Mouse (Mus musculus) left cerebral cortex, postnatal 36 days (tissue): ENCODE results near the gene Nbea. TPM values are rescaled to one million over a fixed set of nuclear protein-coding genes. Genes with fewer than 3 reads are reported as not detected.
"Not testable (repeated sequence)": the region's sequence is repeated elsewhere in the genome, so short reads cannot be mapped to it uniquely, and the experiment has no call there.

Experiments
- DNase-seq, 2 experiments: peaks; one replicate each; pipeline ENCODE4 v3.0.0; 2021 to 2022; ENCODE audit warnings: low spot score in 2 of 2, mixed read lengths in 1 of 2
- intact Hi-C: fragments of 180-260 bp; cut with DNase I; formaldehyde crosslinking; loops from one replicate; pipeline ENCODE4 v1.15.1; 2025
- total RNA-seq, 2 experiments: library from RNA; stranded (reverse); gene quantifications; 2 replicates each; pipeline ENCODE4 v1.2.3; 2021

The Nbea gene
- total RNA-seq, 2 experiments from 2014 or later, result 175 to 187 TPM

DNA sequence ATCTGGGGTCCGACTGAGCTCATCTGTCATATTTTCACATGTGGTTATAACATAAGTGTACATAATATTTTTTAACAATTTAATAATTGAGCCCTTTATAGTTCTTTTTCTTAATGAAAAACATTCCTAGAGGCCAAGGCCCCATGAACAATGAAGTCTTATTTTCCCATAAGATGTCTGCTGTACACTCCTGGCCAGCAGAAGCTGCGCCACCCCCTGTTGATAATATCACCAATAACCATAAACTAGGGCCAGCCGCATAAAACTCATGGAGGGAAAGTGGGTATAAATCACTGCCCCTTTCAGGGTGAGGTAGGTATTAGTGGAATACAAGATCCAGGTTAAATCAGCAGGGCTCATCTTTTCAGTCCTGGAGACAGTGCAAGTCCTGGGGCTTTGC is 537.1 kb downstream of the Nbea start:
- intact Hi-C loops, result no loop called here
- no peak for DNase-seq

- no peak for DNase-seq
- intact Hi-C loops, result no loop called here
These were observed 539.4 kb downstream of the Nbea start for GRCm38 (mm10) chr3:55644035-55644618.

GRCm38 (mm10) chr3:55637660-55638059 is 545.8 kb downstream of the Nbea start:
- intact Hi-C loops, result no loop called here
- DNase-seq, result no peak

- intact Hi-C loops, result no loop called here
- no peak for DNase-seq
These were observed 547.8 kb downstream of the Nbea start for GRCm38 (mm10) chr3:55635542-55636172.

GRCm38 (mm10) chr3:55627054-55627453 is 556.4 kb downstream of the Nbea start:
- DNase-seq, result no peak

GRCm38 (mm10) chr3:55621958-55622357 is 561.5 kb downstream of the Nbea start:
- intact Hi-C loops, DNase-seq: not testable (repeated sequence)

More at GRCm38 (mm10) chr3:55627054-55627453, 556.4 kb downstream of the Nbea start:
- intact Hi-C loops, result no loop called here

DNA sequence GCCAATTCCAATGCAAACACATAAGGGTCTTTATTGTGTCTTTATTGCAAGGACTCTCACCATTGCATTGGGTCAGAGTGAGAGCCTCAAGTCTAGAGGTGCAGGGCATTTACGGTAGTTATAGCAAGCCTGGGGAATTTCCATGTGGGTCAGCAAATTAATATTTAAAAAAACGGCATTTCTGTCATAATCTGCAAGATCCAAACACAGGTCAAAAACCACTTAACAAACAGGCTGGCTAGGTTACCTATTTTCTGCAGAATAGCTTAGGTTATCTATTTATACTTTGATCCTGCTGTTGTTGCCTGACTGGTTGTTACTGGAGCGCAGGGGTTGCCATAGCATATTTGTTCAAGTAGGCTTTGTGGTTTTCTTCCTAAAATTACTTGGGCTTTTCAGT is 565.1 kb downstream of the Nbea start:
- no peak for DNase-seq
- intact Hi-C loops, result no loop called here

DNA sequence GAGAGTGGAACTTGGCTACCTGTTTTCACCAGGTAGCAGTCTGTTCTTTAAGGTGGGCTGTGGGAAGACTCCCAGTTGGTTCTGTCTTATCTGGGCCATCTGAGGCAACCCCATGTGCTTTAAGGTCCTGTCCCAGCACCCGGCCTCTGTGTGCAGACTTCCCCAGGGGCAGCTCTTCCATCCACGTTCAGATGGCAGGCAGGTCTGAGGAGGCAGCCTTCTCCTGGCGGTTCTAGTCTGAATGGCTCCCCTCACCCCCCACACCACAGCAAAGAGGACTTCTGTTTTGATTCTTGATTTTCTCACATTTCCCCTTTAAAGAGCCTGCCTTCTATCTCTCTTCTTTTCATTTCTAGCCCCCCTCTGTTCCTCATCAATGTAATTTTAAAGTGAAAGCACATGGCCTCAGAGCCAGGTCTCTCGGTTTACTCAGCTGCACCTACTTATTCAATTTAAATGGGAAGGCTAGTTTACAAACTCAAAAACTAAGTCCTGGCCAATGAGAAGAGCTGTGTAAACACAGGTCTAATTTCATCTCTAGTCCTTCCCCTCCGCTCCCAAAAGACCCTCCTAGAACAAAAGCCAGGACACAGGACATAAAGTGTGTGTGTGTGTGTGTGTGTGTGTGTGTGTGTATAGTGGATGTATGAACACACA is 570.9 kb downstream of the Nbea start:
- no peak for DNase-seq
- intact Hi-C loops, result no loop called here

DNA sequence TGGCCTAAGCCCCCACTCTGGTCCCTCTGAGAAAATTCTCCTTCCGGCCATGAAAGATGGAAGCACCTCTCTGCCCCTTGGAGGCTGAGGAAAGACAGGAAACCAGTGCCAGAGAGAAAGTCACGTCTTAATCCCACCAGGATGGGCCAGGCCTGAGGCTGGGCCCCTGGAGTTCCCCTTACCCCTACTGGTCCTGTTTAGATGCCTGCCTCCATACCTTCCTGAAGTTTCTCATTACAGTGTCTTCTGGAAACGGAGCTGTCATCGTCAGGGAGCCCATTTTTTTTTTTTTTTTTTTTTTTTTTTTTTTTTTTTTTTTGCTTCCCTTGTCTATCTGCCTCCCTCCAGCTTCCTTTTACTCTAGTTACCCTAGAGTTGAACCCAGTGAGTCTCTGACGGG is 571.5 kb downstream of the Nbea start:
- intact Hi-C loops, result no loop called here
- no peak for DNase-seq

- intact Hi-C loops, result no loop called here
- DNase-seq, result no peak
These were observed 573.3 kb downstream of the Nbea start for GRCm38 (mm10) chr3:55610191-55610590.

- no peak for DNase-seq
- intact Hi-C loops, result no loop called here
These were observed 583.2 kb downstream of the Nbea start for GRCm38 (mm10) chr3:55600286-55600685.

DNA sequence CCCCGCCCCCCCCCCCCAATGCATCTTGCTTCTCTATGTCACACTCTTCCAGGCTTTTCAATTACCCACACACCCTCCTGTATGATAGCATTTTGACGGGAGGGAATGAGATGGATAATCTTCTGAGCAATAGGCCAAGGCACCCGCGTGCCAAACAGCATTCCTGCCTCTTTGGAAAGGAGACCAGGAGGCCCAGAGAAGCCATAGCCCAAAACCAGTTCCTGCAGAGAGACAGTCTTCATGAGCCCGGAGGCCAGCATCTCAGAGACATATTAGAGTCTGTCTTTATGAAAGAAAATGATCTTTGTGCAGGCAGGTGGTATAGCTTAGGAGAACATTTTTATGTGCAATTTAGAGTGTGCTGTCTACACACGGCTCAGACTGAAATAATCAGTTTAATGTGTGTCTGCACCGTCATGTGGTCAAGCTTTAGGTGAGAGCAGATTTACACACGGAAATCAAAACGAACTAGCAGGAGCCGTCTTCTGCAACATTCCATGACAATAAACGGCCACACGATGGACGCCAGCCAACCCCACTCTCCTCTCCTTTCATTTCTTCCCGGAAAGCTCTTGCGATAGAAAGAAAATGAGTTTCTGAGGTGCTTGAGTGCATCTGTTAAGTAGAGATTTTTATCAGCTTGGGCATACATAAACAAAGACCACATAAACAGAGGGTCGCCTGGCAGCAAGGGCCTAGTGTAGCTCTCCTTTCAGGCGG is 584.0 kb downstream of the Nbea start:
- intact Hi-C loops, result no loop called here

GRCm38 (mm10) chr3:55598681-55599080 is 584.8 kb downstream of the Nbea start:
- no peak for DNase-seq
- intact Hi-C loops, result no loop called here

More for the DNA sequence above, 584.0 kb downstream of the Nbea start:
- DNase-seq, result no peak

DNA sequence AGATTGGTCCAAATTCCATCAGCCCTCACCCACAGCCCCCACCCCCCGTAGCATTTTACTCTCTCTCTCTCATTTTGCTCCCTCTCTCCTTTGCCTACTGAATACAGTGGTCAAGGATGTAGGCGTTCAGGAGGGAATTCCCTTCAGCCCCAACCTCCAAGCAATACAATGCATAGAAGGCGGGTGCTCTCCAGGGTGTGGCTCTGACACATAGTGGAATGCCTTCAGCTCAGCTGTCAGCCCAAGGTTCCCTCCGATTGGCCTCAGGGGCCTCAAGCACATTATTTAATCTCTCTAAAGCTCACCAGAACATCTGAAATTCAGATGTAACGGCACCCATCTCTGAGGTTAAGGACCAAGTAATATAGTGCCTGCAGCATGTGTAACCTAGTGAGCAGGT is 590.2 kb downstream of the Nbea start:
- no peak for DNase-seq
- intact Hi-C loops, result no loop called here

- intact Hi-C loops, result no loop called here
- DNase-seq, result no peak
These were observed 592.8 kb downstream of the Nbea start for GRCm38 (mm10) chr3:55590727-55591126.

GRCm38 (mm10) chr3:55590291-55590690 is 593.2 kb downstream of the Nbea start:
- no peak for DNase-seq
- intact Hi-C loops, result no loop called here

GRCm38 (mm10) chr3:55589402-55589944 is 594.0 kb downstream of the Nbea start:
- intact Hi-C loops, result no loop called here
- DNase-seq, result no peak

DNA sequence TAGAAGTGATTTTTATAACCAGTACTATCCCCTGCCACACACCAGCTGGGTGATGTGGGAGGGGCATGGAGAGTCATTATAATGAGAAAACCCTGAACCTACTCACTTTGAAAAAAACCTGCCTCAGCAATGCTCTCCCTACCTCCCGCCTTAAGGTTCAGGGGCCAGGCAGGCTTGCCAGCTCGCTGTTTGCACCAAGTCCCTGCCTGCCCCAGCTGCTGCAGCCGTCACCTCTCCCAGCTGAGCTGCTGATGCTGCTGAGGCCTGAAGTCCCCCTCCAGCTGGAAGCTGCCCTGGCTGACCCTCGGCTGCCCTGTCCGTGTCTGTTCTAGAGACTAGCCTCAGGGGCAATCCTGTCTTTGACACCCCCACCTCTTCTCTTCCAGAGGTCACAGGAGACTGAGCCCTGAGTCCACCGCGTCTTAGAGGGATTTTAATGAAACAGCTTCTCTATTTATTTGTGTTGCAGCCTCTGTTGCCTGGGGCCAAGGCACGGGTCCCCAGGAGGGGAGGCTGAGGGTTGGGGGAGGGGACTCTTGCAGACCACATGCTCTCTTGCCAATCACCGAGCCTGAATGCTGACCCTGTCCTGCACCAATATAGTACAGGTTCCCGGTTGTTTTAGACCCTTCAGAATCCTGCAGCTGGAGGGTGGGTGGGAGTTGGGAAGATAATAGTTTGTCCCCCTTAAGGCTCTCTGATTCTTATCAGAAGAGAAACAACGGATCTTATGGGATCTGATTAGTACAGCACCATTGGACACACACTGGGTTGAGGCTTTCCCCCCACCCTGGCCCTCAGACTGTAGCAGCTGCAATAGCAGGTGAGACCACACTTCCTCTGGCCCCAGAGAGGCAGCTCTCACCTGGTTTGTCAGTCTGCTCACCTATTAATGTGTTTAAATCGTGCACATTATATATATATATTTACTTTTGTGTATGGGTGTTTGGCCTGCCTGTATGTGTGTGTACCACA is 595.2 kb downstream of the Nbea start:
- intact Hi-C loops, result no loop called here
- no peak for DNase-seq

- intact Hi-C loops, result no loop called here
- no peak for DNase-seq
These were observed 596.0 kb downstream of the Nbea start for GRCm38 (mm10) chr3:55587434-55587971.
